Mouse (Mus musculus) intestine, postnatal 0 days (tissue): ENCODE results near the gene Ipo7. TPM values are rescaled to one million over a fixed set of nuclear protein-coding genes. Genes with fewer than 3 reads are reported as not detected.
"Not testable (repeated sequence)": the region's sequence is repeated elsewhere in the genome, so short reads cannot be mapped to it uniquely, and the experiment has no call there.

ENCODE experiments used
- ATAC-seq: fragments of 200-750 bp; cut with Nextera tagmentation; 2 replicates; pipeline ENCODE4 v1.8.0; 2017; ENCODE audit warnings: mild to moderate bottlenecking, moderate TSS enrichment, moderate library complexity
- H3K27ac ChIP-seq: fragments of 300-500 bp; sonication (generic); 2 replicates; pipeline ENCODE4 v1.5.1; 2014; ENCODE audit warnings: mild to moderate bottlenecking, low read depth, low read length, moderate library complexity
- H3K27me3 ChIP-seq: fragments of 300-500 bp; sonication (generic); replicated peaks from 2 replicates; pipeline ENCODE4 v1.6.1; 2014; ENCODE audit warnings: low read length, mixed read lengths; ENCODE audit not compliant: control insufficient read depth, insufficient read depth
- H3K36me3 ChIP-seq: fragments of 300-500 bp; sonication (generic); 2 replicates; pipeline ENCODE4 v1.6.1; 2014; ENCODE audit warnings: mild to moderate bottlenecking, moderate library complexity; ENCODE audit not compliant: control insufficient read depth, insufficient read depth
- H3K4me1 ChIP-seq: fragments of 300-500 bp; sonication (generic); replicated peaks from 2 replicates; pipeline ENCODE4 v1.6.1; 2014; ENCODE audit warnings: antibody characterized with exemption, low read length, mixed read lengths; ENCODE audit not compliant: control insufficient read depth, insufficient read depth
- H3K4me2 ChIP-seq: fragments of 300-500 bp; sonication (generic); replicated peaks from 2 replicates; pipeline ENCODE4 v1.6.1; 2014; ENCODE audit warnings: low read depth, mild to moderate bottlenecking, moderate library complexity
- H3K4me3 ChIP-seq: fragments of 300-500 bp; sonication (generic); 2 replicates; pipeline ENCODE4 v1.5.1; 2014; ENCODE audit warnings: low read depth, low read length
- H3K9ac ChIP-seq: fragments of 300-500 bp; sonication (generic); 2 replicates; pipeline ENCODE4 v1.6.1; 2014; ENCODE audit warnings: mild to moderate bottlenecking, low read depth, low read length
- H3K9me3 ChIP-seq: fragments of 300-500 bp; sonication (generic); 2 replicates; pipeline ENCODE4 v1.6.1; 2016; ENCODE audit warnings: mixed run types; ENCODE audit not compliant: control insufficient read depth
- CTCF ChIP-seq: sonication (generic); IDR thresholded peaks from 2 replicates; pipeline ENCODE4 v1.5.1; 2016; ENCODE audit warnings: low read depth, mild to moderate bottlenecking, control low read depth, antibody characterized with exemption, moderate library complexity
- WGBS: fragments of 180-500 bp; shearing (Covaris S2); extraction: QIAGEN DNeasy Blood & Tissue Kit; methylation state at CpG from one replicate; pipeline ENCODE4 v1.1.7; 2014; 5-methylcytosine and 5-hydroxymethylcytosine counted together
- polyA plus RNA-seq: library from polyadenylated mRNA; unstranded; fragments of >200 nt; fragmentation: Nextera tagmentation; extraction: Ambion mirVana; gene quantifications from 2 replicates; pipeline ENCODE4 v1.2.1, GENCODE M21; 2015

The Ipo7 gene
- polyA plus RNA-seq, 1 experiment from 2014 or later: 12.4 TPM

DNA sequence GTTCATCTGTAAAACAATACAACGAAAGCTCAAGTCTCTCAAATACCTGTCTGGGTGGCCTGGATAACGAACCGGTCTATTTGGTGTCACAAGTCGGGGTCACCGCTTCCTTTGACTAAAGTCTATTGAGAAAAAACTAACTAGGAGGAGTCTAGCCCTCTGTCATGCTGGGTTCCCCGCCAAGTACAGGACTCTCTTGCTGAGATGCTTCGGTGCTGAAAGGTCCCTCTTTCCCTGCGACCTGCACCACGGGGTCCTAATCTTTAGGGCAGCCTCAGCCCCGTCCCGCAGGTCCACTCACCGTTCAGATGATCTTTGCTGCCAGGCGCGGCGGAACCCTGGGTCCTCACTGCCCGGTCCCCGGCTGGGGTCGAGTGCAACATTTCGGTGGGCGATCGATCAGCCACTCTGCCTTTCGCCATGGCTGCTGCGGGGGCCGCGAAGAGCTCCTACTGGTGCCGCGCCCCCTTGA is 32.4 kb upstream of the Ipo7 start:
- Histone ChIP-seq H3K9me3 (no peaks in the 10 kb centered on the region), H3K36me3 (peaks cover 12% of the 10 kb centered on the region), H3K27ac (peak overlapping the region; percentile 81), H3K27me3 (no peaks in the 10 kb centered on the region), H3K4me1 (0 out of 2 replicates have a peak, but pooled peaks cover 2% of the 10 kb centered on the region), H3K4me3 (peak overlapping the region; percentile 59), H3K9ac (peak overlapping the region; percentile 62), H3K4me2 (peak overlapping the region; percentile 73)
- ATAC-seq: peak; percentile 44
- WGBS: under 1% methylated on average over 27 of the region's 27 CpGs
- no peak for TF ChIP-seq CTCF

DNA sequence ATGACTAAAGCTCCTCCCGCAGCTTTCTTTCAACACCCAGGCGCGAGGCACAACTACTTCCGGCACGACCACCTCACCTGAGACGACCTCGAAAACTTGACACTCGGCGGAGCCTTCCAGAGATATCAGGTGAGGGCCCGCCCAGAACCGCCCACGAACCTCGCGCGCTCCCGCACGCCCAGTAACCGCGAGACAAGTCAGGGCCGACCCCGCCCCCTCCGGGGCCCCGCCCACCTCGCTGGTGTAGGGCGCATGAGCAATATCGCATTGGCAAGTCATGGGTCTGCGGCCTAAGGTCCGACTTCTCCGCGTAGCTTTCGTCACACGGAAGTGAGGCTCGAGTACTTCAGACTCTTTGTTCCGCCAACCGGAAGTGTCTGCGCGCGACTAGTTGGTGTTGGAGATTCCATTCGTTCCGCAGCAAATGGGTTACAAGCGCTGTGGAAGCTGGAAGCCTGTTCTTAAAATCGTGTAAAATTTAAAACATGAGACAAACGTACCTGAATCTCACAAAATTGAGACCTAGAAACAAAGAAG is 31.9 kb upstream of the Ipo7 start:
- H3K9ac ChIP-seq: peak overlapping the region; percentile 62
- H3K4me1 ChIP-seq: 0 out of 2 replicates have a peak, but pooled peaks cover 2% of the 10 kb centered on the region
- ATAC-seq: peak; percentile 98
- H3K4me2 ChIP-seq: peak overlapping the region; percentile 73
- H3K9me3 ChIP-seq: no peaks in the 10 kb centered on the region
- H3K36me3 ChIP-seq: peaks cover 10% of the 10 kb centered on the region
- H3K27me3 ChIP-seq: no peaks in the 10 kb centered on the region
- H3K27ac ChIP-seq: peak overlapping the region; percentile 81
- peak overlapping the region; percentile 59 for H3K4me3 ChIP-seq
- no peak for TF ChIP-seq CTCF
- under 1% methylated on average over 43 of the region's 43 CpGs for WGBS

GRCm38 (mm10) chr7:109986775-109987174 is 31.3 kb upstream of the Ipo7 start, which contains the start of gene Tmem41b:
Gene Tmem41b (minus strand): TSS chr7:109986929.
- H3K9me3 ChIP-seq, H3K4me1 ChIP-seq, ATAC-seq, H3K36me3 ChIP-seq, H3K27me3 ChIP-seq: not testable (repeated sequence)
- peak within 1 kb of the TSS; percentile 81 for H3K27ac ChIP-seq
- peak within 1 kb of the TSS; percentile 59 for H3K4me3 ChIP-seq
- peak within 1 kb of the TSS; percentile 62 for H3K9ac ChIP-seq
- peak within 1 kb of the TSS; percentile 73 for H3K4me2 ChIP-seq
- peak; percentile 63 for TF ChIP-seq CTCF
- 35% methylated on average over 6 of the region's 6 CpGs for WGBS

DNA sequence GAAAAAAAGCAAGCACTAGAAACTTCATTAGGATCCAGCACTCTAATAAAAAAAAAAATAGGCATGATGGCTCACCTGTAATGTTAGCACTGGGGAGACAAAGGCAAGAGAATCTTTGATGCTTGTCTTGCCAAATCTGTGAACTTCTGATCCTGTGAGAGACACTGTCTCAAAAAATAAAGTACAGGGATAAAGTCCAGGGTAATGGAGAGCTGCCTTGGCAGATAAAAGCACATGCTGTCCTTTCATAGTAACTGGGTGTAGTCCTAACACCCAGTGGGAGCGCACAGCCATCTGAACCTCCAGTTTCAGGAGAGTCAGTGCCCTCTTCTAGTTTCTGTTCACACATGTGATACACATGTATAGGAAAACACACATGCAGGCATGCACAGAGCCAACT is 26.8 kb upstream of the Ipo7 start:
- H3K4me1 ChIP-seq: no peaks in the 10 kb centered on the region
- no peak overlapping the region for H3K9ac ChIP-seq
- no peak for ATAC-seq
- H3K4me3 ChIP-seq: no peak overlapping the region
- no peaks in the 10 kb centered on the region for H3K27me3 ChIP-seq
- no peak overlapping the region for H3K27ac ChIP-seq
- TF ChIP-seq CTCF: no peak
- WGBS: 76% methylated on average over 1 of the region's 1 CpGs
- H3K9me3 ChIP-seq: no peaks in the 10 kb centered on the region
- H3K4me2 ChIP-seq: no peak overlapping the region
- no peaks in the 10 kb centered on the region for H3K36me3 ChIP-seq

GRCm38 (mm10) chr7:109993157-109993959 is 24.7 kb upstream of the Ipo7 start:
- TF ChIP-seq CTCF: no peak
- H3K36me3 ChIP-seq: no peaks in the 10 kb centered on the region
- H3K27ac ChIP-seq: no peak overlapping the region
- H3K4me3 ChIP-seq: no peak overlapping the region
- 41% methylated on average over 2 of the region's 2 CpGs for WGBS
- H3K9me3 ChIP-seq: no peaks in the 10 kb centered on the region
- no peak overlapping the region for H3K4me2 ChIP-seq
- peak; percentile 48 for ATAC-seq
- H3K27me3 ChIP-seq: no peaks in the 10 kb centered on the region
- H3K9ac ChIP-seq: no peak overlapping the region
- no peaks in the 10 kb centered on the region for H3K4me1 ChIP-seq

DNA sequence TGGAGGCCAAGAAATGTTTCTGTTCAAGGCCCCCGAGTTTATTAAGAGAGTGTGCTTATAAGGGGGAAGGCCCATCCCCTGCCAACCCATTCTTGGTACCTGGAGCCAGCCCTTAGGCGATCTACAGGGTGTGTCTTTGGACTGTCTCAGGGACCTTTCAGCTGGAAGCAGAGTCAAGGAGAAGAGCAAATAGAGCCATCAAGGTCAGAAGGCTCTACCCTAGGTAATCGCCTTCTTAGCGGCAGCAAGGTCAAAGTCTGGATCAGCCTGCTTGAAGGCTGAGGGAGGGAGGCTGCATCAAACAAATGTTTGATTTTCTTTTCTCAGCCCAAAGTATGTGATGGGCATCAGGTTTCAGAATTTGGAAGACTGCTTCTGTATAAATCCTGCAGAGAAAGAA is 19.7 kb upstream of the Ipo7 start:
- TF ChIP-seq CTCF: no peak
- Histone ChIP-seq H3K9me3 (no peaks in the 10 kb centered on the region), H3K9ac (no peak overlapping the region), H3K27me3 (no peaks in the 10 kb centered on the region), H3K36me3 (no peaks in the 10 kb centered on the region), H3K27ac (no peak overlapping the region), H3K4me2 (no peak overlapping the region), H3K4me3 (no peak overlapping the region), H3K4me1 (no peaks in the 10 kb centered on the region)
- no peak for ATAC-seq
- 48% methylated on average over 4 of the region's 4 CpGs for WGBS
